Mouse (Mus musculus) C2C12 (cell line): ENCODE measurements around the gene Thnsl1. TPM values are rescaled to one million over a fixed set of nuclear protein-coding genes. Genes with fewer than 3 reads are reported as not detected.
A peak's percentile ranks its signal among the peaks of the same experiment; 100 is the strongest.

ENCODE experiments used
- H3K27me3 ChIP-seq: one replicate; pipeline ENCODE4 v1.6.1; 2011; ENCODE audit not compliant: control insufficient read depth, insufficient read depth, insufficient read length
- H3K36me3 ChIP-seq: one replicate; pipeline ENCODE4 v1.6.1; 2011; ENCODE audit not compliant: control insufficient read depth, insufficient read depth
- H3K4me3 ChIP-seq: one replicate; pipeline ENCODE4 v1.5.1; 2011; ENCODE audit warnings: mild to moderate bottlenecking, control low read depth; ENCODE audit not compliant: poor library complexity, insufficient read depth, severe bottlenecking
- H3K79me2 ChIP-seq: one replicate; pipeline ENCODE4 v1.6.1; 2011; ENCODE audit not compliant: control insufficient read depth, insufficient read depth
- H3K79me3 ChIP-seq: one replicate; pipeline ENCODE4 v1.6.1; 2011; ENCODE audit warnings: low read depth, control low read depth
- H3ac ChIP-seq: one replicate; pipeline ENCODE3; 2011; ENCODE audit warnings: low read depth; ENCODE audit not compliant: control insufficient read depth, insufficient read length
- CEBPB ChIP-seq: IDR thresholded peaks from one replicate; pipeline ENCODE4 v1.6.1; 2011; ENCODE audit warnings: low read depth, mild to moderate bottlenecking, control low read depth, moderate library complexity
- CTCF ChIP-seq: IDR thresholded peaks from one replicate; pipeline ENCODE4 v1.5.1; 2011; ENCODE audit not compliant: control insufficient read depth, insufficient read depth, insufficient read length
- FOSL1 ChIP-seq: IDR thresholded peaks from one replicate; pipeline ENCODE4 v1.8.0; 2011; ENCODE audit warnings: mild to moderate bottlenecking, low read length; ENCODE audit not compliant: poor library complexity, insufficient read depth, severe bottlenecking
- MAX ChIP-seq: IDR thresholded peaks from one replicate; pipeline ENCODE4 v1.6.1; 2011; ENCODE audit warnings: mild to moderate bottlenecking, control low read depth
- MYOD1 ChIP-seq: IDR thresholded peaks from one replicate; pipeline ENCODE4 v1.6.1; 2011; ENCODE audit warnings: low read depth; ENCODE audit not compliant: control insufficient read depth, insufficient read length
- MYOG ChIP-seq: IDR thresholded peaks from one replicate; pipeline ENCODE4 v1.6.1; 2011; ENCODE audit not compliant: control insufficient read depth, insufficient read length; ENCODE audit errors: extremely low read depth
- USF1 ChIP-seq: IDR thresholded peaks from one replicate; pipeline ENCODE4 v1.6.1; 2011; ENCODE audit warnings: low read depth, mild to moderate bottlenecking, control low read depth, moderate library complexity
- polyA plus RNA-seq: library from polyadenylated mRNA; unstranded; fragments of >200 nt; fragmentation: generic; extraction: Trizol; gene quantifications from one replicate; pipeline ENCODE4 v1.2.1, GENCODE M21; 2012; ENCODE audit warnings: missing spikeins

Thnsl1 gene
- polyA plus RNA-seq, 1 experiment = 1.5 TPM

DNA sequence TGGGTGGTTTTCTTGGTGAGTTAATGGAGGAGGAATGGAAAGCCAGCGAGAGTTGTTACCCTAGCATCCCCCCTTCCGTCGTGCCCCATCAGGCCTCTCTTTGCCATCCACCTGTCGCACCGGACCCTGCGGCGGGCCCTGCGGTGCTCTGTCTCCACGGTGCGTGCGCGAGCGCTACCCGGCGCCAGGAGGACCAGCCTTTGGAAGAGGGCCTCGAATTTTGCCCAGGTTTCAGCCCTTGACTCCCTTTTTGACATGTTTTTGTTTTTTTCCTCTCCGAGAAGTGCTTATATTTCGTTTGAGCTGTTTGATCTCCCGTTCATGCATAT is 271 bp downstream of the Thnsl1 start:
- TF ChIP-seq CTCF (no peak), CEBPB (no peak), MYOD1 (no peak), FOSL1 (no peak), MAX (peak; percentile 2)
- Histone ChIP-seq H3K27me3 (no peaks in the 10 kb centered on the region), H3K4me3 (peak overlapping the region; percentile 54), H3K36me3 (no peaks in the 10 kb centered on the region), H3K79me3 (no peaks in the 10 kb centered on the region), H3ac (peak overlapping the region; percentile 78), H3K79me2 (no peaks in the 10 kb centered on the region)

DNA sequence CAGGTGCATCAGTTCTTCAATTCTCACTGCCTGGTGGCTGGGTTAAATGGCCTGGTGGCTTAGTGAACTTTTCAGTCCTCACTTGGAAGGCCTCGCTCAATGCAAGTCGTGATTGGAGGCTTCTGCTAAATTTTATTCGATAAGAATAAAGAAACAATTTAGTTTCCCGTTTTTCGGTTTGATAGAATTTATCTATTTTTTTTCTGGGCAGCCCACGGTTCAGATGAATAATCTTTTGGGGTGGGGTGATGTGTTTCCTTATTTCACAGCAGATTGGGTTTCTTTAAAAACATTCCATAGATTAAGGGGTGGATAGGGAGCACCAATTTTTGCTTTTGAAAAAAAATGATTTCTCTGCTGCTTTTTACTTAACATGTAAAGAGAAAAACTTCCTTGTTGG is 754 bp downstream of the Thnsl1 start:
- peak overlapping the region; percentile 54 for H3K4me3 ChIP-seq
- H3K79me2 ChIP-seq = no peaks in the 10 kb centered on the region
- H3K36me3 ChIP-seq = no peaks in the 10 kb centered on the region
- peak overlapping the region; percentile 54 for H3ac ChIP-seq
- TF ChIP-seq MYOG (no peak), MYOD1 (no peak), FOSL1 (no peak), USF1 (no peak), CEBPB (no peak), CTCF (no peak), MAX (no peak)
- no peaks in the 10 kb centered on the region for H3K79me3 ChIP-seq
- H3K27me3 ChIP-seq = no peaks in the 10 kb centered on the region

DNA sequence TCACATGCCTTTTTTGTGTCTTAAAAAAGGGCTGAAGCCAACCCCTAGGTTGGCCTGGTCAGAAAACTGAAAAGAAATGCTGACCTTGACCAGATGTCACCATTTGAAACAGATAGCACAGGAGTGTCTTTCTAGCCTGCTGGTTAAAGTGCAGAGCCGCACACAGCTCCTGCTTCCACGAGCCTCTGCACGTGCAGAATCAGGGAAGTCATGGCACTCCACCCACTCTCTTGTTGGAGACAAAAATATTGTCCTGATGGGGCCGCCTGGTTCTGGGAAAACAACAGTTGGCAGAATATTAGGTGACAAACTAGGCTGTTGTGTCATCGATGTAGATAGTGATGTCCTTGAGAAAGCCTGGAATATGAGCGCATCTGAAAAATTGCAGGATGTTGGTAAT is 5.8 kb downstream of the Thnsl1 start:
- no peak overlapping the region for H3K4me3 ChIP-seq
- H3K27me3 ChIP-seq = no peaks in the 10 kb centered on the region
- no peaks in the 10 kb centered on the region for H3K79me2 ChIP-seq
- TF ChIP-seq MYOD1 (no peak), MYOG (no peak), FOSL1 (no peak), USF1 (no peak), CTCF (no peak), CEBPB (no peak), MAX (no peak)
- no peaks in the 10 kb centered on the region for H3K36me3 ChIP-seq
- no peaks in the 10 kb centered on the region for H3K79me3 ChIP-seq
- H3ac ChIP-seq = no peak overlapping the region

DNA sequence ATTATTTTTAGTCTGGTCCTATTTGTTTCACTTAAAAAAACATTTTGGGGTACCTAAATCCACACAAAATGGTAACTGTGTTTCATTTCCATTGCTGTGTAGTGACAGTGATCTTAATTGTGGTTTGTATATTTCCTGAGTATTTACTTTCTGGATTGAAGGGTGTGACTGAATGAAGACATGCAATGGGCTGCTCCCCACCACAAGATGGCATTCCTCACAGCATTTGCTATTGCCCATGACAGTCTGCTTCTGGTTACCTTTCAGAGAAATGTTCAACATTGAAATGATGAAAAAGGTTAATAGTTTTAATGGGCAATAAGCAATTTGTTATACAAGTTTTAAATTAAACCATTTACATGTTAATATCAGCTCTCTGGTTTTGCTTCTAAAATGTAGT is 8.8 kb downstream of the Thnsl1 start:
- Histone ChIP-seq H3K79me2 (no peaks in the 10 kb centered on the region), H3ac (no peak overlapping the region), H3K27me3 (no peaks in the 10 kb centered on the region), H3K36me3 (no peaks in the 10 kb centered on the region), H3K4me3 (no peak overlapping the region), H3K79me3 (no peaks in the 10 kb centered on the region)
- TF ChIP-seq MAX (no peak), CTCF (peak; percentile 32)

DNA sequence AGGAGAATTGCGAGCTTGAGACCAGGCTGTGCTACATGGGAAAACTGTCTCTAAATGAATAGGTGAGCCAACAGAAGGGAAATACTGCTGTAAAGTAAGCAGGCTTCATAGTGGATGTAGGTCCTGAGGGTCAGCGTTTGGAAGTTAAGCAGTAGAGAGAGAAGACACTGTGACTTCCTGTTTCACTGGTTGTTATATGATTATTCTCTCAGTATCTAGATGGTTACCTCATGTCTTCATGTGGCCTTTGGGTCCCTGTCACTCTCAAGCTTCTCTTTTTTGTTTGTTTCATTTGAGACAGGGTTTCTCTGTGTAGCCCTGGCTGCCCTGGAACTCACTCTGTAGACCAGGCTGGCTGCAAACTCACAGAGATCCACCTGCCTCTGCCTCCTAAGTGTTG is 9.8 kb downstream of the Thnsl1 start:
- H3K79me2 ChIP-seq = no peaks in the 10 kb centered on the region
- H3ac ChIP-seq = no peak overlapping the region
- H3K27me3 ChIP-seq = no peaks in the 10 kb centered on the region
- H3K79me3 ChIP-seq = no peaks in the 10 kb centered on the region
- no peak for TF ChIP-seq MAX
- no peak for TF ChIP-seq MYOG
- TF ChIP-seq MYOD1 = no peak
- TF ChIP-seq CTCF = no peak
- TF ChIP-seq CEBPB = no peak
- no peak for TF ChIP-seq USF1
- no peak for TF ChIP-seq FOSL1
- H3K36me3 ChIP-seq = no peaks in the 10 kb centered on the region
- H3K4me3 ChIP-seq = no peak overlapping the region

DNA sequence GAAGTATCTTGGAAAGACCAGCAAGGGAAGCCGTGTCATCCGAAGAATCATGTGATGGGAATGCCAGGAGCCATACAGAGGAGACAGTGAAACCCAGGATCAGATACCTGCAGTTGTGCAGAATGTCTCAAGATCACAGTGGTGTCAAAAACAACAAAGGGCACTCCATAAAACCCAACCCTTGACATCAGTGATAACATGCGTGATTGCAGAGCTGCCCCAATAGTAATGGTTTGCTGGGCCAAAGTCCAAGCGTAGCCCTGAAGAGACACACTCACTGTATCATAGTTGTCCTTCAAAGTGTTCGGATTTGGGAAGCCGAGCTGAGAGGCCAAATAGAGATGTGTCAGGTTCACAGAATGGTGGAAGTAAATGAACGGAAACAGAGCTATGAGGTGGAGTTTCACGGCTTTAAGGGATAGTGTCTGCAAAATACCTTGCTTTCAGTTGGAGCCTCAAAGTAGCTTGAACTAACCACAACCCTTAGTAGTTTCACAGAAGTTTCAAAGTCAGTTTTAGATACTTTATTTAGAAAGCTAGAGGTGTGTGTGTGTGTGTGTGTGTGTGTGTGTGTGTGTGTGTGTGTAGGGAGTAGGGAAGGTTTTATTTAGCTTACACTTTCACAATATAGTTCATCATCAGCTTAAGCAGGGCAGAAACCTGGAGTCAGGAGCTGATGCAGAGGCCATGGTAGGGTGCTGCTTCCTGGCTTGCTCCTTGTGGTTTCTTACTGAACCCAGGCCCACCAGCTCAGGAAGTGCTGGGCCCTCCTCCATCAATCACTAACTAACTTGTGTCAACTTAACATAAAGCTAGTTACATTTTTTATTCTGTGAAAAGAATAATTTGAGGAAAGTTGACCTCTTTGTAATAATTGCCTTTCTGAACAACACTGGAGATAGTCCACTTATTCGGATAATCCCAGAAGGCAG is 17.2 kb downstream of the Thnsl1 start:
- no peak for TF ChIP-seq CTCF
- TF ChIP-seq USF1 = no peak
- TF ChIP-seq FOSL1 = no peak
- TF ChIP-seq MAX = no peak
- no peak for TF ChIP-seq CEBPB
- no peak for TF ChIP-seq MYOD1
- TF ChIP-seq MYOG = no peak
- H3K36me3 ChIP-seq = no peaks in the 10 kb centered on the region
- no peaks in the 10 kb centered on the region for H3K79me3 ChIP-seq
- H3ac ChIP-seq = no peak overlapping the region
- H3K4me3 ChIP-seq = no peak overlapping the region
- H3K79me2 ChIP-seq = no peaks in the 10 kb centered on the region
- no peaks in the 10 kb centered on the region for H3K27me3 ChIP-seq
